Mouse (Mus musculus): ENCODE results near the gene Fads3. TPM values are rescaled to one million over a fixed set of nuclear protein-coding genes. Genes with fewer than 3 reads are reported as not detected.

The Fads3 gene
- total RNA-seq, 2 experiments from 2014 or later = 0.97 to 1.4 TPM

DNA sequence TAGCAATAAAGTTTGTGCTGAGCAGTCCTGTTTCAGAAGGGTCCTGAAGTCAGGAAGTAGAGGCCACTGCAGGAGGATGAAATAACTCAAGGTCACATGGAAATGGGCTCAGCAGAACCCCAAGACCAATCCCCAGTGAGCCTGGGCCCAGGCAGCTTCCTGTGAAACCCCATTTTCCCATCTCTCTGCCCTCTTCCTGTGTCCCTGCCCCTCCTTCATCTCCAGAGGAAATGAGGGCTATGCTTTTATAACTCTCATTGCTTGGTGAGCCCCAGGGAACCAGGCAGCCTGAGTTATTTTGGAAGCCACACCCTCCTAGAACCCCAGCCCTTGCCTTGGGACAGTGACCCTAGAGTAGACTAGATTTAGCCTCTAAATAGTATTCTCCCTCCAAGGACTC is 8.2 kb downstream of the Fads3 start:
- no peak for ATAC-seq (replicated peaks; ENCODE audit: poor library complexity, severe bottlenecking)

DNA sequence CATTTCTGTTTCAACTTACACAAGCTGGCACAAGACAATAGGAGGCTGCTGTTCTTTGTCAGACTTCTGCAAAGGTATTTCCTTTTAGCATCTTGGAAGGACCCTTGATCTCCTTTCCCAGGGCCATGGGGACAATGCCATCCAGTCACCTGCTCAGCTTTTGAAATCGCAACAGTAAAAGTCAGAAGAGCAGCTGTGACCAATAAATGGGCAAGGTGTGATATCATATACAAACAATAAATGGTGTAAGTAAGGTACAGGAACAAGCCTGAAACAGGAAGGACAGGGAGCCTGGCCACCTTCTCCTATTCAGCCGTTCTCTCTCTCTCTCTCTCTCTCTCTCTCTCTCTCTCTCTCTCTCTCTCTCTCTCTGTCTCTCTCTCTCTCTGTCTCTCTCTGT is 9.1 kb downstream of the Fads3 start:
- no peak for ATAC-seq (replicated peaks; ENCODE audit: poor library complexity, severe bottlenecking)

DNA sequence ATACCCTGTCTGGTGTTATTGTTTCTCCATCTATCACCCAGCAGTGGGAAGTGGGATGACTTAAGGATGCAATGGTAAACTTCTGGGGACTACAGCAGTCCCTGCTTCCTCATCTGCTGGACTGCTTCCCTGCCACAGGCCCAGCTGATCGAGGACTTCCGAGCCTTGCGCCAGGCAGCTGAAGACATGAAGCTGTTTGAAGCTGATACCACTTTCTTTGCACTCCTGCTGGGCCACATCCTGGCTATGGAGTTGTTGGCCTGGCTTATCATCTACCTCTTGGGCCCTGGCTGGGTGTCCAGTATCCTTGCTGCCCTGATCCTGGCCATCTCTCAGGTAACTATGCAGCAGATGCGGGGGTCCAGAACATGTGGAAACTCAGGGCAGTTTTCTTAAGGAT is 11.3 kb downstream of the Fads3 start:
- peak; percentile 72 for ATAC-seq (replicated peaks; ENCODE audit: poor library complexity, severe bottlenecking)

DNA sequence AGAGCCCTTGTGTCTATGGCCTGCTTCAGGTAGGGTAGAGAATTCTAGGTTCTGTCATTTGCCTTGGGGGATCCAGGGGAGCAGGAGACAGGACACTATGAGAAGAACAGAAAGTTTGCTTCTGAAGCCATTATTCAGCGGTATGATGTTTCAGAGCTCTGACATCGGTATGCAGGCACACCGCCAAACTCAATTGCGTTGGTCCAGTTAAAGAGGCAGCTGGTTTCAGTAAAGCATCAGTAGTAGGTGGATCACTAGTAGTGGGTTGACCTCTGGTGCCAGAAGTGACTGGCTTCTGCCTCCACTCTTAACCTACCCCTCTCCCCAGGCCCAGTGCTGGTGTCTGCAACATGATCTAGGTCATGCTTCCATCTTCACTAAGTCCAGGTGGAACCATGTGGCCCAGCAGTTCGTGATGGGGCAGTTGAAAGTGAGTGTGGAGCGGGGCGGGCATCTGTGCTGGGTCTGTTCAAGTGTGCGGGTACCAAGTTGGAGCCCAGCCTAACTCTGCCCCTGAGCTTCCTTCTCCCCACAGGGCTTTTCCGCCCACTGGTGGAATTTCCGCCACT is 12.4 kb downstream of the Fads3 start:
- no peak for ATAC-seq (replicated peaks; ENCODE audit: poor library complexity, severe bottlenecking)

DNA sequence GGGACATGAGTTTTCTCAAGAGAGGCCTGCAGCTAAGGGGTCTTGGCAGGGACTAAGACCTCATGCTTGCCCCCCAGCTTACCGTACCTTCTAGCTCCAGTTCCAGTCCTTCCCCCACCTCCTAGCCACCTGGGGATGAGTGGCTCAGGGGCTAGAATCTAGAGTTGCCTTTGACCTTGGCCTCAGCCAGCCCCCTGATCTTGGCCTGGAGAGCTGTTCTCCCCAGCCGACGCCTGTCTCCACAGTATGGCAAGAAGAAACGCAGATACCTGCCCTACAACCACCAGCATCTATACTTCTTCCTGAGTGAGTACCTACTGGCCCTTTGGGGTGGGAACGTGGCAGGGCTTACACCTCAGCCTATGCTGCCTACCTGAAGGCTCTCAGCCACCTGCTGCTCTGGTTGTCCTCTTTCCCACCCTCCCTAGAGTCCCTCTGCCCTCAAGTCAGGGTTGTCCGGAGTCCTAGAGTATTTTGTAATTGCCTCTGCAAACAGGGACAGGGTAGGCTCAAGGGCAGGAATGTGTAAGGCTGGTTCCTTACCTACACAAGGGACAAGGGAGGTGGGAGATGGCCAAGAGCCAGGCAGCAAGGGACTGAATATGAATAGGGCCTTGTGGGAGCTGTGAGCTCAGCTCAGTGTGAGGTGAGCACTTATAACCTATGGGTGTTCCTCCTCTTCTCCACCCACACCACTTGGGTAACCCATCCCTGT is 13.1 kb downstream of the Fads3 start:
- ATAC-seq (replicated peaks; ENCODE audit: poor library complexity, severe bottlenecking) = no peak

DNA sequence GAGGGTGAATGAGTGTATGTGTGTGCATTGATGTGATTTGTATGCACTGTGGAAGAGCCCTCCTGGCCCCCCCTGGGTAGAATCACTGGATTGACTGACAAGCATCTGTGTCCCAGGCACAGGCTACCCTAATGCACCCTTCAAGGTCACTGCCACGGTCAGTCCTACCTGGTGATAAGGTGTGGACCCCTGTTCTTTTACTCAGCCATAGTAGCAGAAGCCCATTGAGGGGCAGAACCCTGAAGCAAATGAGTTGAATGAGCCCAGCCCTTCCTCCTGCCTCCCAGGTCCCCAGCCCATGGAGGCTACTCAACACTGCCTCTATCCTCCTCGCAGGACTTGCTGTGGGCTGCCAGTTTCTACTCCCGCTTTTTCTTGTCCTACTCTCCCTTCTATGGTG is 13.9 kb downstream of the Fads3 start:
- no peak for ATAC-seq (replicated peaks; ENCODE audit: poor library complexity, severe bottlenecking)

DNA sequence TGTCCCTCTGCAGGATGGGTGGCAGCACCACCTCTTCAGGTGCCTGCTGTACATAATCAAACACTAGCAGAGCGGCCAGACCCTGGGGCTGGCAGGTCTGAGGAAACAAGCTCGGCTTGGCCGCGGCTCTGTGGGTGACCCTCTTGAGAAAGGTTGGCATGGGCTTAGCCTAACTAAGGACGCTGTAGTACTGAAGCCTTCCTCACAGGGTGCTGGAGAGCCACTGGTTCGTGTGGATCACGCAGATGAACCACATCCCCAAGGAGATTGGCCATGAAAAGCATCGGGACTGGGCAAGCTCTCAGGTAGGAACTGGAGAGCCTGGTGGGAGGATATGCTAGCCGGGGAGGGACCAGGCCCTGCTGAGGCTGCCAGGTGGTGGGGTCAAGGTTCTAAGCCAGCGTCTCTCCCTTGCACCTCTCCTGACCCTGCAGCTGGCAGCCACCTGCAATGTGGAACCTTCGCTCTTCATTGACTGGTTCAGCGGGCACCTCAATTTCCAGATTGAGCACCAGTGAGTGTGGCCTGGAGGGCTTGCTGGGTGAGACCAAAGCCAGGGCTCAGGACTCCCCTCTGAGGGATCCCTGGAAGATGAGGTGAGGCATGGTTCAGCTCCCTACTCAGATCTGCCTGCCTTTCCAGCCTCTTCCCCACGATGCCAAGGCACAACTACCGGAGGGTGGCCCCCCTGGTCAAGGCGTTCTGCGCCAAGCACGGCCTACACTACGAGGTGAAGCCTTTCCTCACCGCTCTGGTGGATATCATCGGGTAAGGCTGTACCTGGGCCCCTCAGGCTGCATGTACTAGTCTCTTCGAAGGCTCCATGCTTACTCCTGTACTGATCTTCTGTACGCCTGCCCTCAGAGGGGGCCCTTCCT is 14.7 kb downstream of the Fads3 start:
- ATAC-seq (replicated peaks; ENCODE audit: poor library complexity, severe bottlenecking) = no peak

DNA sequence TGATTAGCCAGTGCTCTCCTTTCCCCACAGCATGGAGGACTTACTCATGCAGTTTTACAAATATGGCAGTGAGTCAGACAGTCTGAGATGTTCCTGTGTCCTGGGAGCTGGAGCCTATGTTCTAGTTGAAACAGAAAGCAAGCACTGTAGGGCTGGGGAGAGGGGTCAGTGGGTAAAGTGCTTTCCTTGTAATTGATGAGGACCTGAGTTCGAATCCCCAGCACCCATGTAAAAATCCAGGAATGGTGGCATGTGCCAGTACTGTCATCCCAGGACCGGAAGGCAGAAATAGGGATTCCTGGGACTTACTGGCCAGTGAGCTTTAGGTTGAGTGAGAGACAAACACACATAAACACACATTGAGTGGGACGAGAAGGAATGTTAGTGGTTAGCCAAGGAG is 15.3 kb downstream of the Fads3 start:
- no peak for ATAC-seq (replicated peaks; ENCODE audit: poor library complexity, severe bottlenecking)

DNA sequence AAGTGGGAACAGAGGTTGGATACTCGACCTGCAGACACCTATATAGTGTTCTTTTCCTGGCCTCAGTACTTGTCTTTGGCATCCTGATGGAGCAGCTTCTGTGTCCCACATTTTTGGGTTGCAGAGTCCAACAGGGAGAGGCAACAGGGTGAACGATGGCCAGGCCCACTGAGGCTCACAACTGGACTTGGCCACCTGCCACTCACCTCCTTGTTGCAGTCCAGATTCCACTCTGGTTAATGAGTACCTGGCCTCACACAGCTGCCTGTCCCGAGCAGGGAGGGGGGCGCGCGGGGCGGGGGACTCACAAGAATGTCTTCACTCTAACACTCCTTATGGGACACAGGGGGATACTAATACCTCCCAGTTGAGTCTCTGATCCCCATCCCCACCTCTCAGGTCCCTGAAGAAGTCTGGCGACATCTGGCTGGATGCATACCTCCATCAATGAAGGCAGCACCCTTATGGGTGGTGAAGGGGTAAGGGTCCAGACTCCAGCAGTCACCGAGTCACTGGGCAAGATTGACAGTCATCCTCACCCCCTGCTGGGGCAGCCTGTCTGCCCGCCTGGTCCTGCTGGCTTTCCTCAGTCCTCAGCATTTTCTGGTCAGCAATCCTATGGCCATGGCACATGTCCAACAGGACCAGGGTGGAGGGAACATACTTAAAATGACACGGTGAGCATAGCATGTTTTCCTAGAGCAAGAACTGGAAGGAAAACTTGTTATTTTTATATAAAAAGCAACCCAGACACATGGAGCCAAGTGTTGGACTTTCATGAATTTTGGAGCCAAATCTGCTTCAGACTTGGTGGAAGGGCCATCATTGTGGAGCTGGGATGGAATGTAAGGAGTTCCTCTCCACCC is 16.4 kb downstream of the Fads3 start:
- ATAC-seq (replicated peaks; ENCODE audit: poor library complexity, severe bottlenecking) = no peak

DNA sequence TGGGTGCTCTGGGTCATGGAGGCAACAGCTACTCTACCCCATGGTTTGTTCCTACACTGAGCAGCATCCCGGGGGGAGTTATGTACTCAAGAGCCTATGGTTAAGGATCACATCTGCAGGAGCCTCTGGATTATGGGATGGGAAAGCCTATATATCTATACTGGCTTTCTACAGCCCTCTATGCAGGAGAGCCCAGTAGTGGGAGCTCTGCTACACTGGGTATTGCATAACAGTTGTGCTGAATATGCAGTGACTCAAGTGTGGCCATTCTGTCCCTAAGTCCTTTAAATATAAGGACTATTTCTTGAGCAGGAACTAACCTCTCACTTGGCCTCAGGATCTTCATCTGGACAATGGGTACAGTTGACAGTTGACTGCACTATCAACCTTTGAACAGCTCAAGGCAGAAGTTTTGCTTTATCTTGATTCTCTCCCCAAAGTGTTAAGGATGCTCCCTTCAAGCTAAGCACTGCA is 17.0 kb downstream of the Fads3 start:
- no peak for ATAC-seq (replicated peaks; ENCODE audit: poor library complexity, severe bottlenecking)

DNA sequence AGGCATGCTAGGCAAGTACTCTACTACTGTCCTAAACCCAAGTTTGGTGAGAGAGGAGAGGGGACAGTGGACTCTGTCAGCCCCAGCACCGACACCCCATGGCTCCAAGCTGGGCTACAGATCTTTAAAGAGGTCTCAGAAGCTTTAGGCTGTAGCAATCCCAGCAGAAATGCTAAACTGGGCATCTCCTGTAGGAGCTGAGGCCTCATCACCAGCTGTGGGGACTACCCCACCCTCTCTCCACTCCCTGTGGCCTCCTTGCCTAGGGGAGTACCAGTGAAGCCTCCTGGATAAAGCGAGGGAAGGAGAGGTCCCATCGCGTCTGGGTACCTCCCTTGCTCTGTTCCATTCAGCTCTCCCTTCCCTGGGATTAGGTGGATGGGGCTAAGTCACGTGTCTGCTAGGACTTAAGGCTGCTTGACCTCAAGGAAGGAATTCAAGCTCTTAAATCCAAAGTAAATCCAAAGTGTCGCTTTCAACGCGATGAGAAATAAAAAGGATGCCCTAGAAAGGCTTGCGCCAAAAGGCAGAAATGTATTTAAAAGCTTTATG is 17.6 kb downstream of the Fads3 start:
- ATAC-seq (replicated peaks; ENCODE audit: poor library complexity, severe bottlenecking) = no peak

DNA sequence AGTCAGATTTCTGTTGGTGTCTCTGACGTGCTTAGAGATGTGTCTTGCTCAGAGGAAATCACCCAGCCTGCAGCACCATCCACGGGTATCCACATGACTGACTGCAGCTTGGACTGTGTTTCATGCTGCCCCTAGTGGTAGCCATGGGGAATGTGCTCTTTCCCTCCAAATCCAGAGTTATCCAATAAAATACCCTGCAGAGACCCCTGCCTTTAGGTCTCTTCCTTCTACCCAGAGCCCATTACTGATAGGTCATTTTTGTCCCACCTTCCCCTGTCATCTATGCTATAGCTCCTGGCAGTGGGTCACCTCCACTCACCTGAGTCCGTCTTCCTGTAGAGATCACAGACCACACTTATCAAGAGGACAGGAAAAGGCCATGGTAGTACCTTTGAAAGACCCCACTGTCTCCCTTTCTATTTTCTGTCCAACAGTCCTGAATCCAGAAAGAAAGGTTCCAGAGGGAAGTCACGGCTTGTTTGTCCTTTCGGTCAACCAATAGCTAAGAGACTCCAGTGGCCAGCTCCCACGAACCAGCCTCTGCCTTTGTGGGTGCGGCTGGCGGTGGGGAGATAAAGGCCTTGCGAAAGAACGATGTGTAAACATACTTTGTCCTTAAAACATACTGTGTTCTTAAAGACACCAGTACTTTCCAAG is 18.7 kb downstream of the Fads3 start:
- ATAC-seq (replicated peaks; ENCODE audit: poor library complexity, severe bottlenecking) = peak; percentile 60

DNA sequence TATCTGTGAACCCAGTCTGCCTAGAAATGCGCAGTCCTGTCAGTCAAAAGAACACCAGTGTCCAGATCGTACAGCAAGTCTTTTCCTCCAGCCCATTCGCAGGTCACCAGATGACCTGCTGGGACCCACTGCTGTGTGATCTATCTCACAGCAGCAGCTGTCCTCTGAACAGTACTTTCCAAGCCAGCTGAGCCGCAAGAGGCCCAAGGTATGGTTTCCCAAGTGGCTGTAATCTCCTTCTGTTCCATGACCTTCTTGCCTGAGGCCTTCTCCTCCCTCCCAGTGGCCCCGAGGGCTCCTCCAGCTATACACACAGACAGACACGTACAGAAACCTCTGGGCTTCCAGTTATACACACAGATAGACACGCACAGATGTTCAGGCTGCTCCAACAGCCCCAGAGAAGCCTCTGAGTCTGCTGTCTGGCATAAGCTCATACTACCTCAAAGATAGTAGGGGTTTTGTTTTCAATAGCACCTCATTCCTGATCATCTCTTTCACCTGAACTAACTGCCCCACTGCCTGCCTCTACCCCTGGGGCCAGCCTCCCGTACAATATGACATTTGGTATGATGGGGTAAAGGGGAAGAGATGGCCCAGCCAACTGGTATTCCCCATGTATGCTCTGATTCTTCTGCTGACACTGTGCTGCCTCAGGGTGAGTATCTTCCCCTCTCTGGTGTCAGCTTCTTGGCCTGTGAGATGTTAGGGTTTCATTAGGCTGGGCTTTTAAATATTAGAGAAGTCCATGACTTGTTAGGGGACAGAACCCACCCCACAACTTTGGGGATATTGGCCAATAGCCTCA is 19.6 kb downstream of the Fads3 start:
- no peak for ATAC-seq (replicated peaks; ENCODE audit: poor library complexity, severe bottlenecking)

DNA sequence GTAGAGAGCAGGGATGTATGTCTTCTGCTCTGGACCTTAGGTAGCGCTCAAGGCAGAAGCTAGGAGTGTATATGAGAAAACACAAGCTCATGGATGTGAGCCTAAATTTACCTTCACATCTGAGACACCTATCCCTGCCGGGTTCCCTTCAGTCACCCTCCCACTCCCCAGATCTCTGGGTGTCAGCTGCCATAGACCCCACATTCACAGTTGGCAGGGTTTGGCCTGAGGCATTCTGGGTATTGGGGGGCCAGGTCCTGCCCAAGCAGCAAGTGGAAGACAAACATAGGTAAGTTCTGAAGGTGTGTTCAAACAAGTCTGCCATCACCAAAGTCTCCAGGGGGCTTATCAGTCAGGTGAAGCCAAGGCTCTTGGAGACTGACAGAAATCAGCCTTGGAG is 20.3 kb downstream of the Fads3 start:
- no peak for ATAC-seq (replicated peaks; ENCODE audit: poor library complexity, severe bottlenecking)

DNA sequence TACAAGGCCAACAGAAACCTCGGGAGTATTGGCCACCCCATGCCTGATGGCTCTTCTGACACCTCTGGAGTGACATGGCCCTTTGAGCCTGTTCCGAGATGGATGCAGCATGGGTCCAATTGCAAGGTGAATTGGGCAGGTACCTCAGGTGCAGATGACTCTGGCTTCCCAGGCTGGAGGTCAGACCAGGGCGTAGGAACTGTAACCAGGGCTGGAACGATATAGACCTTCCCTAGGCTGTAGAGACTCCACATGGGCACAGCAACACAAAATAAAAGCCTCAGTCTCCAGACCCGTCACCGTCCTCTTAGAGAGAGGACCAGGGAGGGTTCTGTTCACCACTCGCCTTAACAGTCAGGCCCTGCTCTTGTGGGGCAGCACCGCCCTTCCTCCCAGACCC is 20.9 kb downstream of the Fads3 start:
- ATAC-seq (replicated peaks; ENCODE audit: poor library complexity, severe bottlenecking) = no peak

DNA sequence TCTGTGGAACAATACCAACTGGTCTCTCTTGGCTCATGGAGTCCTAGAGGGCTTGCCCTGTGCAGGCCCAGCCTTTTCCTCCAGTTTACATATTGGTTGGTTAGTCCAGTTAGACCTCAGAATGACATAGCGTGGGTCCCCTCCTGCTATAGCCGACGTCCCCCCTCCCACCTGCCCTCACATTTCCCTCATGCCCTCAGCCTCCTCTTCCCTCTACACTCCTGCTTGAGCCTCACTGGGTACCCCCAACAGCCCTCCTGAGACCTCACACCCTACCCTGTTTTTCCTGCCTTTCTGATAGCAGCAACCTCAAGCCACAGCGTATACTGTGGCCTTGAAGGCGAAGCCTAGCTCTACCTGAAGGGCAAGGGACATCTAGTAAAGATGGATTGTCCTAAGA is 21.5 kb downstream of the Fads3 start:
- ATAC-seq (replicated peaks; ENCODE audit: poor library complexity, severe bottlenecking) = no peak

DNA sequence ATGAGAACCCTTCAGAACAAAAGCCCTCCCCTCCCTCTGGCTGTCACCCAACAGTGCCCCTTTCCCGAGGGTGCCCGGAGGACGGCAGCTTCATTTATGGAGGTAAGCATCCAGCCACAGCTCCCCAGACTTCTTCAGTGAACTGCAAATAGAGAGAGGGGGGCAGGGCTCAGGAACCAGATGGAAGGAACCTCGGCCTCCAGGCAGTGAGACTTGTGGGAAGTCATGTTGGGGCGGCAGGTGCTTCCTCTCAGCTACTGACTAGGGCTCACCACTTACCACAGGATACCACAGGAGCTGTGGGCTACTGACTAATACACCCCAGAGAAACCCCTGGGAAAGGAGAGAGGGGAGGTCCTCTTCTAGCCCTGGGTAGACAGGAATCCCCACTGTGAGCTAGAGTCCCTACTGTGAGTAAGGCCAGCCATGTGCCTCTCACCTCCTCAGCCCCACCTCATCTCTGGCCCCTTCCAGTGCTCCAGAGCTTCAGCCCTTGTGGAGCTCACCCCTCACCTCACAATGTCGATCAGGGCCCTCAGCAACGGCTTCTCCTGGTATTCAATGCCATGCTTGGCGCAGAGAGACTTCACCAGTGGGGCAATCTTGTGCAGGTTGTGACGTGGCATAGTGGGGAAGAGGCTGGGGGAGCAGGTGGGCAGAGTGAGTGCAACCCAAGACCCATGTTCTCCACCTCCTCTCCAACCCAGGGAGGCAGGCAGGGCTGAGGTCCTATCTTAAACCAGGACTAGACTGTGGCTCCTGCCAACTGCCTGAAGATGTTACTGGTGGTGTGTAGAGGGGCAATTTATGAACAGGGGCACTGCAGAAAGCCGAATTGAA is 23.0 kb downstream of the Fads3 start:
- ATAC-seq (replicated peaks; ENCODE audit: poor library complexity, severe bottlenecking) = peak; percentile 84

Data from granulocyte monocyte progenitor cell, adult 5-6 weeks (primary cell).